Mouse (Mus musculus) bone marrow macrophage, adult 2 months (primary cell): Measurements from ENCODE around the gene Cyp2t4.

Experiments
- CTCF ChIP-seq: IDR thresholded peaks from 2 replicates; pipeline ENCODE4 v1.5.1; 2012; ENCODE audit warnings: low read depth, mild to moderate bottlenecking, low read length, moderate library complexity
- POLR2A ChIP-seq: IDR thresholded peaks from 2 replicates; pipeline ENCODE4 v1.6.1; 2012; ENCODE audit warnings: mild to moderate bottlenecking, low read depth, low read length, borderline replicate concordance

- no peak for TF ChIP-seq POLR2A
- no peak for TF ChIP-seq CTCF
Measured at GRCm38 (mm10) chr7:27177942-27178323, 24.4 kb downstream of the Cyp2t4 start.
